Mouse (Mus musculus) stomach, adult 2 months (tissue): Measurements from ENCODE around the gene Cep170b. TPM values are rescaled to one million over a fixed set of nuclear protein-coding genes. Genes with fewer than 3 reads are reported as not detected.

Experiments used
- polyA plus RNA-seq: library from polyadenylated mRNA; depleted of rRNA; stranded (reverse); fragments of >200 nt; gene quantifications from 2 replicates; pipeline ENCODE4 v1.2.3, GENCODE M21; 2012; rRNA removed

Gene Cep170b
- polyA plus RNA-seq, result 53.4 and 62.7 TPM in 2 replicates

DNA sequence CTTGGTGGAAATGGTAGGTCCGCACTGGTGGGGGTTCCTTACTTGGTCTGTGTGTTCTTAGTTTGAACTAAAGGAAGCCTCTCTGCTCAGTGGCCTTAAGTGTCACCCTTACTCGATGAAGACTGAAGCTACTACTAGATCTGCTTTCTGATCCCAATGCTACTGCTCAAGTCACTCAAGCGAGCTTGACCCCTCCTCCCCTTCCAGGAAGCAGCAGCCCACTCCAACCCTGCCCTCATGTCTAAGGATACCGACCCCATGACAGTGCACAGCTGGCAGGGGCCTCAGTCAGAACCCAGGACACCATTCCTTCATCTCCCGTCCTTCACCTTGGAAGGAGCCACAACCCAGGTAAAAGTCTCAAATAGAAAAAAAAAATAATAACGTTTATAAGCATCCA lies at the start of gene Cep170b:
TSS of gene Cep170b (plus strand) at position 240 of the 400 bp plus-strand sequence.

DNA sequence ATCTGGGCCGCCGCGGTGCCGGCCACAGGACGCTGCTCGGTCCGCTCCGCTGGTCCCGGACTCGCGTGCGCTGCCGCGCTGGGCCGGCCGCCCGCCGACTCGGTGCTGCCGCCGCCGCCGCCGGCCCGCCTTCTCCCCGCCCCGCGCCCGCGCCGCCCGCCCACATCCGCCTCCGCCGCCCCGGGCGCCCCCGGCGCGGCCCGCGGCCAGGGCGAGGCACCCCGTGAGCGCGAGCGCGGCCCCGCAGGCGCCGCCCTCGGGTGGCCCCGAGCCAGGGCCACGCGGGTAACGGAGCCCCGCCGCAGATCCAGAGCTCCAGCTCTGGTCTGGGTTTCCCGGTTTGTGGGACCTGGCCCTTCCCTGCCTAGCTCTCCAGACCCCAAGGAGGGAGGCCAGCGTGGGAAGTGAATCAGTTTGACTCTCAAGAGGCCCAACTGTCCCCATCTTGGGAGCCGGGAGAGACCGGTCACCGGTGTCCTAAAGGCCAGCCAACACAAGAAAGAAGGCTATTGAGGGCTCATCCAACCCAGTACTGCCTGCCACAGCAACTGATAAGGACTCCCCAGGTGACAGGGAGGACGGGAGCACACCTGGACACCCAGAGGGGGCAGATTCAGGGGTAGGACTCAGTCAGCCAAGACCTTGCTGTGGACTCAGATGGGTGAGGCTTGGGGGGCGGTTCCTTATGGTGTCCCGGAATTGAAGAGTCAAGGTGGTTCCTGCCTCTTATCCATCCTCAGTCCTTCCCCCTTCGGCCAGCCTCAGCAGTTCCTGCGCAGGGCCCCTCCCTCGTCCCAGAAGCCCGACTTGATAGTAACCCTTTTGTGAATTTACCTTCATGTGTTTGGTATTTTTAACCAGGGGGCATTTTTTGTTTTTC lies 45.9 kb upstream of the Cep170b start, which contains the start of gene Akt1:
TSS of gene Akt1 (minus strand) at position 753 of the 880 bp plus-strand sequence.

DNA sequence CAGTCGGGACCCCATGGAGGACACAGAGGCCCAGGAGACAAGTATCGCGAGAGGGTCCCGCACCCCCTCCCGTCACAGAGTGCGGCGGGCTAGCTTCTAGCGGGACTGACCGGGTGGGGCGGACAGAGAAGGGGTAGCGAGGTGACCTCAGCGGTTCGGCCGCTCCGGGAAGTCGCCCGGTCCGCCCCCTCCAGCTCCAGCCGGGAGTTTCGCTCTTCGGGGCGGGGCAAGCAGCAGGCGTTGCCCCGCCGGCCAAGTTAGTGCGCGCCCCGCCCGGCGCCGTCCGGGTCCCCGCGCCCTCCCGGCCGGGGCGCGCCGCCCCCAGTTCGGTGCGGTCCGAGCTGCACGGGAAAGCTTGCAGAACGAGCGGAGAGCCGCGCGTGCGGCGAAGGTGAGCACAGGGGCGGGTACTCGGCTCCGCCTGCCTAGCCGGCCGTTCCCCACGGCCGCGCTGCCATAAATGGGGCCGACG lies 41.7 kb upstream of the Cep170b start, which contains the start of gene Zbtb42:
TSS of gene Zbtb42 (plus strand) at position 274 of the 472 bp plus-strand sequence.

DNA sequence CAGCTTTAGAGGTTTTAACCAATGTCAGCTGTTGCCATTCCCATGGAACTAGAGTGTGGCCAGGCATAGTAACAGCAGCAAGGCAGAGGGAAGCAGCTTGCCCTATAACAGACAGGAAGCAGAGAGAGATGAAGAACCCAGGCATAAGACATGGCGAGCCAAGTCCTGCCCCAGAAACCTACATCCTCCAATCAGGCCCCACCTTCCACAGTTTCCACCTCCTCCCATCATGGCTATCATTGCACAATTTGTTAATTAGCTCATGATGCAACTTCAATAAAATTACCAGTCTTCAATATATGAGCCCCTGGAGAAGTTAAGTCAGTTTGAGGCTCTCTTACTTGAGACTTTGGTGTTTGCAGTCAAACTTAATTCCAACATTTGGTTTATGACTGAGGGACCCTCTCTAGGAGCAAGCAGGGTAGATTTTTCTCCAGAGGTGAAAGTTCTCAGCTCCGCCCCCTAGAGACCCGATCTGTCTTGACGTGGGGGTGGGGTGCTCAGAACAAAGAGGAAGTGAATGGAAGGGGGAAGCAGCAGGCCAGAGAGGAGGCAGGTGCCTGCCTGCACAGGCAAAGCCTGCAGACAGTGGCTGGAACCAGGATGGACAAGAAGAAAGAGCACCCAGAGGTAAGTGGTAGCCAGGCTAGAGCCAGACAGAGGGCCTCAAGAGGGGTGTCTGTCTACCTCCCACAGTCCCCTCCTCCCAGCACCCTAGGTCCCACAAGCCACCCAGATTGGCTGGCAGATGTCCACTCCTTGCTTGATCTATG lies 40.1 kb downstream of the Cep170b start, which contains the start of gene Pld4:
TSS of gene Pld4 (plus strand) at position 502 of the 773 bp plus-strand sequence.

Other genes starting within 250 kb of the Cep170b start
- 0.96 and 1.2 TPM in 2 replicates for gene A530016L24Rik, start 231.0 kb upstream of the Cep170b start, polyA plus RNA-seq
- gene Tmem179, start 203.7 kb upstream of the Cep170b start, polyA plus RNA-seq, result 0.38 and 1.1 TPM in 2 replicates
- gene Inf2, start 131.7 kb upstream of the Cep170b start, polyA plus RNA-seq, result 5.6 and 6.4 TPM in 2 replicates
- gene Adssl1, start 100.4 kb upstream of the Cep170b start, polyA plus RNA-seq, result 7.7 and 16.7 TPM in 2 replicates
- 16.5 and 24.7 TPM in 2 replicates for gene Siva1, start 75.8 kb upstream of the Cep170b start, polyA plus RNA-seq
- 108 and 117 TPM in 2 replicates for gene Akt1, start 45.6 kb upstream of the Cep170b start, polyA plus RNA-seq
- 19.5 and 22.8 TPM in 2 replicates for gene Zbtb42, start 41.6 kb upstream of the Cep170b start, polyA plus RNA-seq
- gene Pld4, start 40.2 kb downstream of the Cep170b start, polyA plus RNA-seq, result 8.0 and 11.8 TPM in 2 replicates
- 4.8 and 6.8 TPM in 2 replicates for gene Ahnak2, start 82.2 kb downstream of the Cep170b start, polyA plus RNA-seq
- gene Clba1, start 88.5 kb downstream of the Cep170b start, polyA plus RNA-seq, result 5.3 and 9.1 TPM in 2 replicates
- gene Cdca4, start 109.0 kb downstream of the Cep170b start, polyA plus RNA-seq, result 11.5 and 11.9 TPM in 2 replicates
- gene Gpr132, start 147.8 kb downstream of the Cep170b start, polyA plus RNA-seq, result 0.87 and 2.0 TPM in 2 replicates
- 15.0 and 24.3 TPM in 2 replicates for gene Jag2, start 209.3 kb downstream of the Cep170b start, polyA plus RNA-seq
- 28.5 and 33.8 TPM in 2 replicates for gene Nudt14, start 221.7 kb downstream of the Cep170b start, polyA plus RNA-seq